Mouse (Mus musculus): Measurements from ENCODE around the gene Foxo3.

DNA sequence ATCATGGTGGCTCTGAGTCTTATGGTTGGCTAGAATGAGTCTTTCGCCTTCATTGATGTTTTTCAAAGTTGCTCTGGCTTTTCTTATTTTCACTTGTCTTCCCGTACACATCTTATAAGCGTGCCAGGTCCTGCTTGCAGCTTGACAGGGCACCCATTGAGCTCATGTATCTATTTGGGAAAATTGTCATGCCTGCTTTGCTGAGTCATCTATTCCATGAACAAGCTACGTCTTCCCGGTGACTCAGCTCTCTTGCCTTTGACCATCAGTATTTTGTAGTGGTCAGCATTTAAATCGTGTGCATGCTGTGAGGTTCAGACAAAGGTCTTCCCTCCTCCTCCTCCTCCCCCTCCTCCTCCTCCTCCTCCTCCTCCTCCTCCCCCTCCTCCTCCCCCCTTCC lies 22.9 kb upstream of the Foxo3 start:
- TF ChIP-seq CTCF (IDR thresholded peaks at IDR 0.05; ENCODE audit: borderline replicate concordance, control insufficient read depth, extremely low read depth, insufficient read depth, low read length, poor library complexity) (no peak), POLR2A (IDR thresholded peaks at IDR 0.05; ENCODE audit: control insufficient read depth, extremely low read depth, insufficient read depth, low read length, poor library complexity) (no peak)
